Mouse (Mus musculus) mouse trophoblast stem cell (cell line): ENCODE results near the gene Hist2h2ab.
"Not testable (repeated sequence)": the region's sequence is repeated elsewhere in the genome, so short reads cannot be mapped to it uniquely, and the experiment has no call there.

Source experiments
- in situ Hi-C, 2 experiments: fragments of 300-500 bp; cut with MseI, MboI; formaldehyde crosslinking; loops; 2 replicates in 1 of 2; 3 replicates in 1 of 2; pipeline ENCODE4 v1.15.1; 2025

Gene Hist2h2ab

DNA sequence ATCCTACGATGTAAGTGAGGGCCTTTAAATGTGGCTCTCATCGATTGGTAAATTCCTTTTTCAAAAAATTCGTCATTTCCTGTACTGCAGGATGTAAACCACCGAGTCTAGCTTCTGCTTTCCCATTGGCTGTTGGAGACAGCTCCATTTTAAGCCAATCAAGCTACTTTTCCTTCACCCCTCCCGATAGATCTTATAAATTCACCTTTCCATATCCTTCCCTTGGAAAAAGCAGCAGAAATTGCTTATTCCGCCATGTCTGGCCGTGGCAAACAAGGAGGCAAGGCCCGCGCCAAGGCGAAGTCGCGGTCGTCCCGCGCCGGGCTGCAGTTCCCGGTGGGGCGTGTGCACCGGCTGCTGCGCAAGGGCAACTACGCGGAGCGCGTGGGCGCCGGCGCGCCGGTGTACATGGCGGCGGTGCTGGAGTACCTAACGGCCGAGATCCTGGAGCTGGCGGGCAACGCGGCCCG lies at the start of gene Hist2h2ab, which contains the start of gene Bola1:
Gene Hist2h2ab (plus strand): TSS at position 205 of the 470 bp plus-strand sequence.
Gene Bola1 (minus strand): TSS at position 49 of the 470 bp plus-strand sequence.
- in situ Hi-C loops, result no loop called here

DNA sequence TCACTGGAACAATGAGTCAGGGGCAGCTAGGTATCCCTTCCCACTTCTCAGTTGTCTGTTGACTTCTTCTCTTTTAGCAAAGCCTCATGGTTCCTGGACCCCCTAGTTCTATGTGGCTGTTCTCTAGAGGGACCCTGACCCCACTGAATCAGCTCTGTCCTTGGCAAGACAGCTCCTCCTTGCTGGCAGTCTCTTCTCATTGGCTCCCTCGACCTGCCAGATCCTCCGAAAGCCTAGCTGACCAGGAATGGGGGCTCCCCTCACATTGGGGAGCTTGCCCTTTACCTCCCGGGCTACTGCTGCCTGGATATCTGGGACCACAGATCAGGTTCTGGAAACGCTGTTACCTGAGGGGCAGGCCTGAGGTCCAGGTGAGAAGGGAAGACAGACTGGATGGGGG lies 49.4 kb upstream of the Hist2h2ab start:
- in situ Hi-C loops, result no loop called here

DNA sequence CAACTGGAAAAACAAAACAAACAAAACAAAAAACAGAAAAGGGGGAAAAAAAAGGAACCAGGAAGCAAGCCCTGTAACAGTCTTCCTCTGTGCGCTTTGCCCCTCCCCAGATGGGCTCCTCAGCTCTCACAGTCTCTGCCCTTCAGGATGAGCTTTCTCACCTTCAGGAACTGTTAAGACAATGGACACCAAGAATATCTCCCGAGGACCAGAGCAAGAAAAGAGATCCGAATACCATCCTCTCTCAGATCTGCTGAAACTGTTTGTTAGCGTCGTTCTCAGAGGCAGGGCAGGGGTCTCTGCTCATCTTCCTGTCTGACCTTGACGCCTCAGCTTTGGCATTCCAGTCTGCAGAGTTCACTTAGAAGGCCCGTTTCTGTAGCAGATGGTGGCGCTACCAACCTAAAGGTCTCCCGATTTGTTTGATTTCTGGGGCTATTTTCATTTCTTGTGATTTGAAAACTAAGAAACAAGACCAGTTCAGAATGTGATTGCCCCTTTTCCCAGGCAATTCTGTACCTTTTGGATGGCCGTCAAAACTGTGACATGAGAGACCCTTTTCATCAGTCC lies 48.6 kb upstream of the Hist2h2ab start:
- in situ Hi-C loops, result no loop called here

DNA sequence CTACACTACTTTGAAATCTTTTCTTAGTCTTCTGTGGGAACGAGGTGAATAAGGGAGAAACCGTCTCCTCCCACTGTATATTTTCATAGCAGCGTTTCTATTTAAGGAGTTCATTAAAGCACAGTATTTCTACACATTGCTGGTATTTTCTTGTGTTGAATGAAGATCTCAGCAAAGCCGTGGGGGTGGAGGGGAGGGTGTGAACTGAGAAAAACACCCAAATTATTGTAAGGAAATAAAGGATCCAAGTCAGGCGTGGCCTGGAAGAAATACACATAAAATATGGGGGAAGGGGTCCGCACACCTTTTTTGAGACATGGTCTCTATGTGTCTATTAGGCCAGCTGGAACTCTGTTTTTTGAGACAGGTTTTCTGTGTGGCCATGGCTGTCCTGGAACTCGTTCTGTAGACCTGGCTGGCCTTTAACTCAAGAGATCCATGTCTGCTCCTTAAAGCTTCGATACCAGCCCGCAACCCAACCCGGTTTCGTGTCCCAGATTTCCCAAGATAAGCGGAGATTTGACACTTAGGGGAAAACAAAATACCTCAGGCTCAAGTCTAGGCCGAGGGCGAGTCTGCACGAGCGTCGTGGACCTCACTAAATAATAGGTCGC lies 48.0 kb upstream of the Hist2h2ab start:
- in situ Hi-C loops, result no loop called here

DNA sequence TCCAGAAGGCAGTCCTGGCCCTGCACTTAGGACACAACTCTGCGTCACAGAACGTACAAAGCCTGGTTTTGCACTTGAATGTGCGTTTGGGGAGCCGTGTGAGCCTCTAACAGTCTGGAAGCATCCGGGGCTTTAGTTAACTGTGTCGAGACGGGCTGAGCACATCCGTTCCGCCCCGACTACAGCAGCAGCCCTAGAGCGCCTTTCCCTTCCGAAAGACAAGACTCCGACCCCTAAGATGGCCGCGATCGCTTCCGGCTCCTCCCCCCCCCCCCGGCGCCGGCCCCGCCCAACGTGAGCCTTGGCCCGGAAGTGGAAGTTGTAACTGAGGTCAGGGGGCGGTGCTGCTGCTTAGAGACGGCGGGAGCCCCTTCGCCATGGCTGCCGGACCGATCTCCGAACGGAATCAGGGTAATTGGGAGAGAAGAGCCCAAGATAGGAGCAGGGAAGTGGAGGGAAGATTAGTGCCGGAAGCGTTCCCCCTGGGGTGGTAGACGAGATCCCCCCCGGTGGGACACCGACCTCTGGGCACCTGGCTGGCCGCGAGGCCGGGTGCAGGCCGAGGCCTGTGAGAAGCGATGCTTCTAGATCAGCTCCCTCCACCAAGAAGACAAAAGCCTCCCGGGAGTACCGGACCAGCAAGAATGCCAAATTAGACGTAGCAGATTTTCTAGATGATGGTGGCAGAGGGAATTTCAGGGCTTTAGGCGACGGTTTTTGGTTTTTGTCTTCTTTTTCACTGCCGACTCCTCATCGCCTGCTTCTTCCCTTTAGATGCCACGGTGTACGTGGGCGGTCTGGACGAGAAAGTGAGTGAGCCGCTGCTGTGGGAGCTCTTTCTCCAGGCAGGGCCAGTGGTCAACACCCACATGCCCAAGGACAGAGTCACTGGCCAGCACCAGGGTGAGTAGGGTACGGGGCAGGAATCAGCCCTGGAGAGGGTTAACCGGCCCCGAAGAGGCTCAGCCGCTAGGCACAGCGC lies 47.2 kb upstream of the Hist2h2ab start, which contains the start of gene Sf3b4:
Gene Sf3b4 (plus strand): TSS at position 136 of the 982 bp plus-strand sequence.
- in situ Hi-C loops, result no loop called here

DNA sequence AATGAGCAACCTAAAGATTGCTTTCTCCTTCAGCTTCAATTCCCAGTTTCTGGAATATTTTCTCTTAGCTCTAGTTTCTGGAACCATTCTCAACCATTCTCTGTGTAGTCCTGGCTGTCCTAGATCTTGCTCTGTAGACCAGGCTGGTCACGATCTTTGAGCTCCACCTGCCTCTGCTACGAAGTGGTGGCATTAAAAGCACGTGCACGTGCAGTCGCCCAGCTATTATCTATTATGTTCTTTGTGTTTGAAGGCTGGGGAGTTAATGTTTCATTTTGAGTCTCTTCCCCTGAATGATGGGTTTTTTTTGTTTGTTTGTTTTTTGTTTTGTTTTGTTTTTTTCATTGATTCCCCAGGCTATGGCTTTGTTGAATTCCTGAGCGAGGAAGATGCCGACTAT lies 46.5 kb upstream of the Hist2h2ab start:
- in situ Hi-C loops, result no loop called here

DNA sequence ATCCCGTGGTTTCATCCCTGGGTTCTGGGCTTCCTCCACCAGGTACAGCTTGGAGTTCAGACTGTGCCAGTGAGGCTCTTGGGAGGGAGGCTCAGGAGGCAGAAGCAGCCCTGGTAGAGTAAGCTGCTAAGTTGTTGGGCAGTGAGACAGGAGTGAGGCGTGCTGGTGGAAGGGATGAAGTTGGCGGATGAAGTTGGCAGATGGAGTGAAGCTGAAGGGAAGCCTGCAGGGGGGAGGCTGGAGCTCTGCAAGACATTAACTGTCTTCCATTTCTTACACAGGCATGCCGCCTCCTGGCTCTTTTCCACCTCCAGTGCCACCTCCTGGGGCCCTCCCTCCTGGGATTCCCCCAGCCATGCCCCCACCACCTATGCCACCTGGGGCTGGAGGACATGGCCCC lies 45.6 kb upstream of the Hist2h2ab start:
- in situ Hi-C loops, result not testable (repeated sequence)

DNA sequence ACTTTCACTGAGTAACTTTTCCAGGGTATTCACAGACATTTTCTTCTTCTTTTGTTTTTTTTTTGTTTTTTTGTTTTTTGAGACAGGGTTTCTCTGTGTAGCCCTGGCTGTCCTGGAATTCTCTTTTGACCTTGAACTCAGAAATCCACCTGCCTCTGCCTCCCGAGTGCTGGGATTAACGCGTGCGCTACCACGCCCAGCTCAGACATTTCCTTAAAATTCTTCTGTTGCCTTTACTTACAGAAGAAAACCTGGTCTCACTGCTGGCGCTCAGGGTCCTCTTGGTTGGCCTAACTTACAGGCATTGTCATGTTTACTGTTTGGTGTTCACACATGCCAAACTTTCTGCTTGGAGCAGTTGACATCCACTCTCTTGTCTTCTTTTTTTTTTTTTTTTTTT lies 44.4 kb upstream of the Hist2h2ab start:
- in situ Hi-C loops, result no loop called here

DNA sequence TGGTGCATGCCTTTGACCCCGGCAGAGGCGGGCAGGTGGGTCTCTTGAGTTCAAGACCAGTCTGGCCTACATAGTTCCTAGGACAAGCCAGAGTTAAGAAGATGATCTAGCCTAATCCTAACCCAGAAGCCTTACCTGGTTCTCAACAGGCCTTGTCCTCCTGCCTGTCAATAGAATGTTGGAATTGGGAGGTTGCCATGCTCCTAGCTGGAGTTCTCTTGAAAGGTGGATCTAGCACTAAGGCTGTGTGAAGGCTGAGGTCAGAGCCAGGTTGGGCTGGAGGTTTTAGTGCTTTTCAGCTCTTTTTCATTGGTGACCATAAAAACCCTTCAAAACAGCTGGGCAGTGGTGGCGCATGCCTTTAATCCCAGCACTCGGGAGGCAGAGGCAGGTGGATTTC lies 41.2 kb upstream of the Hist2h2ab start:
- in situ Hi-C loops, result no loop called here

- in situ Hi-C loops, result no loop called here
Observed at GRCm38 (mm10) chr3:96178902-96179301, 40.8 kb upstream of the Hist2h2ab start.

DNA sequence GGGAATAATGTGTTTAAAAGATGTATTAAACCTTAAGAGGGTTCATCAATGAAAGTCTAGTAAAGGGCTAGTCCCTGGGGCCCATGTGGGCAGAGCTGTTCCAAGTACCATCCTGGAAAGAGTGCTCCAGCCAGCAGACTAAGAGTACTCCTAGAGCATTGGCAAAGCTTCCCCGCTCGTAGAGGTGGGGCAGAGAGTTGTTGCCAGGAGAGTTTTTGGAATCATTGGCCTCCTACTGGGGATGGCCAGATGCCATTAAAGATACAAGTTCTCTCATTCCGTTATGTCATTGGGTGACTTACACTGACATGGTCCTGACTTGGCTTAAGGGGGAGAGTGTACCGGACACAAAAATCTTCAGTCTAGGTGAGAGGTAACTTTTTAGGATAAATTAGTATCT lies 40.1 kb upstream of the Hist2h2ab start:
- in situ Hi-C loops, result no loop called here

DNA sequence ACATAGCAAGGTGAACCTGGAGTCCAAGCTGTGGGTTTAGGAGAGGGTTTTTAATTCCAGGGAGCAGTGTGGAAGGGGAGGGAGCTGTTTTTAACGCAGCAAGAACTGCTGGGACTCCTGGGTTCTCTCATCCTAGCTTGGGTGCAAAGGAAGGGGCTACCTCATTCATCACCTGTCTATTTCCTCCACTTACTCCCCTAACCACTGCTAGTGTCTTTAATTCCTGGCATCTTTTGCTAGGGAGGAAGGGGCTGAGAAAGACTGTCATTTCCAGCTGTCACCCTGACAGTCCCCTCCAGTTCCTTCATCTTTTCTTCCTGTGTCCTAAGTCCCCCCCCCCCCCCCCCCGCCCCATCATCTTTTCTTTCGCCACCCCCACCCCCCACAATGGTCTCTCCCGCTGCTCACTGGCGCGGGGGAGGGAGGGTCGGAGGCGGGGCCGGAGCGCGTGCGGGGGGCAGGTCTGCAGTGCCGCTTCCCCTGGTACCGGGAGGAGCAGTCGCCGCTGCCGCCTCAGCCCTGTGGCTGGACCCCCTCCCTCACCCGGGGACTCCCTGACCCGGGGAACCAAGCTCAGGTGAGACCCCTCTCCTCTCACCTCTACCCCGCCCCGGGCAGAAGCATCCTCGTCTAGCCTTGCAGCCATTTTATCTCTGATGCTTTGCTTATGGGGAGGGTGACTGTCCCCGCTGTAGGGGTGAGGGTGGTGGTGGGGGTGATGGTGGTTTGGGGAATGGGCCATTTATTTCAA lies 38.8 kb upstream of the Hist2h2ab start, which contains the start of gene Sv2a:
Gene Sv2a (plus strand): TSS at position 425 of the 751 bp plus-strand sequence.
- in situ Hi-C loops, result no loop called here

- in situ Hi-C loops, result no loop called here
Observed at GRCm38 (mm10) chr3:96181510-96182381, 37.9 kb upstream of the Hist2h2ab start.

GRCm38 (mm10) chr3:96182382-96182776 lies 37.3 kb upstream of the Hist2h2ab start:
- in situ Hi-C loops, result no loop called here

- in situ Hi-C loops, result no loop called here
Observed at GRCm38 (mm10) chr3:96192977-96193376, 26.7 kb upstream of the Hist2h2ab start.

DNA sequence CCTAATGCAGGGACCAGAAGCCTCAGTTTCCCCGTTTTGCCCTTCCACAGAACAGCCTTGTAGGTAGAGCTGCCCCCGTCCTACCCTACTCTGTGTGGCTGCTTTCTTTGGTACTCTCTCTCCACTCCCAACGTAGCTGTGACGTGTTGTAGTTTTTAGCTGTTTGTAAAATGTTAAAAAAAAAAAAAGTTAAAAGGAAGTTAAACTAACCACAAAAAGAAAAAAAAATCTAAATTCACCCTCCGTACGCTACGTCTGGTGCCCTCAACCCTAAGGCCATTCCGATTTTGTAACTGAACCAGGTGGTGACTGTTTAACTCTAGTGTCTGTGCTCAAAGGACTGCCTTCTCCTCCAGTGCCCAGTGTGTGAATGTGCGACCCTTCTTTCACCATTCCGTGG lies 24.7 kb upstream of the Hist2h2ab start:
- in situ Hi-C loops, result no loop called here

GRCm38 (mm10) chr3:96195616-96196313 lies 23.9 kb upstream of the Hist2h2ab start:
- in situ Hi-C loops, result no loop called here

DNA sequence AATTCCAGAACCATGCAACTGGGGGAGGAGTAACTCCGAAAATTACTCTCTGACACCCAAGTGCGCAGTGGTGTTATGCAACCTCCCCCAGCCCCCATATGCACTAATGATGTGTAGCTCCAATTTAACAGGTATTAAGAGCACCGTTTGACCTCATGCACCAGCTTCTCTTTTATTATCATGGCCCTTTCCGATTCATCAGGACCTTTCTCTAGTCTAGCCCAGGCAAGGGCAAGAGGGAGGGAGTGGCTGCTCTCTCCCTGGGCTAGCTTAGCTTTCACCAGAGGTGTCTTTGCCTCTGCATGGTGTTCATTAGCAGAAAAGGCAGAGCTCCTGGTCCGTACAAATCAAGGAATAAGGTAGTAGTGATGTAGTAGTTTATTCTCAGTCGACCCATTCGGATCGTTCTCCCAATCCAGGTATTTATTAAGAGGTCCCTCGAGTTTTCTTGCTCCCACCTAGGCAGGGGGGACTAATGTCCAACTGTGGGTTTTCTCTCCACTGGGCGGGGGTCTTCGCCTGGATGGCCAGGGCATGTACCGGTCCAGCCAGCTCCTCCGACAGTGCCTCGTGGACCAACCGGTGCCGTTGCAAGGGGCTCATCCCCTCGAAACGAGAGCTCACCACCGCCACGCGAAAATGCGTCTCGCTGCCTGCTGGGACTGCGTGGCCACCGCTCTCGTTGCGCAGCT lies 23.1 kb upstream of the Hist2h2ab start:
- in situ Hi-C loops, result no loop called here

DNA sequence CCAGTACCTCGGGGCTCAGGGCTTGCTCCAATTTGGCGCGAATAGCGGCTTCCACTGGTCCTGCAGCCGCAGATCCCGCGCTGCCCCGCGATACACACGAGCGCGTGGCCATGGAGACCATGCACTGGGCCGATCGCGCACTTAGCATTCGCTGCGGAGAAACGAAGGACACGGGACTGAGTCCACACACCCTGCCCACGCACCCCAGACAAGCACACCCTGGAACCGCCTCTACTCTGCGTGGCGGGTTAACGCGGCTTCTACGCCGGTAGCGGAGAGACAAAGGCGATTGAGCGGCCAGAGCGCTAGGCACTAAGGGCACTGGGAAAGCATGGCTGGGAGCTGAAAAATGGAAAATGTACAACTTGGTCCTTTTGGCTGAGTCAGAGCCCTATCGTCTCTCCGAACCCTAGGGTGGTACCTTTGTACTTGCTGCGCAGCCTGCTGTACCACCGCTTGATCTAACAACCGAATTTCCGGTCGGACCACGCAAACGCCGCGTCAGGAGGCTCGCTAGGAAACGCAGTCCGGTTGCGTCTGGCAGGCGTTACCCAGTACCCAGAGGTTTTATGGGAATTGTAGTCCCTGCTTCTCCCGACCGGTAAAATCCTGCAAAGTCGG lies 22.4 kb upstream of the Hist2h2ab start:
- in situ Hi-C loops, result no loop called here
